ENCODE assay signal across 29 mouse cellular contexts in the genomic region with DNA sequence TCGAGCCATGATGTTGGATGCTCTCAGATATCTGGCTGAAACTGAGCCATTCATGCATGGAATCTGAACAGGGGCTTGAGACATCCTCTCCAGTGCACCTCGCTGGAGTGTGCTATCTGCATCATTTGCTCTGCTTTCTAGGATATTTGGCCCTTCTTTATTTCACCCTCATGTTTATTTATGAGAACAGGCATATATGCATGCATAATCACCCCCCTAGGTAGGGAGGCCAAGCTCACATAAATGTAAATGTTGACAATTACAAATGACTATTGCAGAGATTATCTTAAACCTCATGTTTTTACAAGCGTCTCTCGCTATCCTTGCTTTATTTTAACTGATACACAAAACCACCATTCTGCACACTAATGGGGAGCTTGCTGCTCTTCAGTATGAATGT. TPM values are rescaled to one million over a fixed set of nuclear protein-coding genes. Genes with fewer than 3 reads are reported as not detected.
A peak's percentile ranks its signal among the peaks of the same experiment; 100 is the strongest.
DNase-seq lines count a peak whose midpoint lies in the region; ATAC-seq and TF ChIP-seq lines count a peak whose summit lies in the region.
"Had no signal": no experiment of that assay in that cellular context is flagged by ENCODE, and none has a peak within 500 bp of the region (broad histone marks: within the 10 kb centered on the region; RNA-seq: fewer than 3 reads in every experiment).

No protein-coding gene starts in this region.

- ATAC-seq in hindbrain, embryonic 11.5 days (ENCODE audit: low FRiP score): peak; percentile 70
- no peak for ATAC-seq in midbrain, embryonic 11.5 days (ENCODE audit: low FRiP score)
- no peak for ATAC-seq in midbrain, embryonic 13.5 days
- no peak for ATAC-seq in activated CD4-positive, CD25-positive, alpha-beta regulatory T cell, adult 4 months
- ATAC-seq: forebrain, embryonic 15.5 days; intestine, embryonic 15.5 days; Patski had no signal

- no peak for TF ChIP-seq CTCF in brain, embryonic 14.5 days (IDR thresholded peaks at IDR 0.05; ENCODE audit: borderline replicate concordance, extremely low read depth, insufficient read depth, insufficient read length)

- H3K9me3 ChIP-seq in hindbrain, embryonic 11.5 days (ENCODE audit: control insufficient read depth, low read length): no peaks in the 10 kb centered on the region
- no peaks in the 10 kb centered on the region for H3K9me3 ChIP-seq in hindbrain, embryonic 10.5 days
- H3K9me3 ChIP-seq in midbrain, embryonic 11.5 days (ENCODE audit: control insufficient read depth, low read length): no peaks in the 10 kb centered on the region
- no peaks in the 10 kb centered on the region for H3K9me3 ChIP-seq in midbrain, embryonic 13.5 days
- H3K9me3 ChIP-seq: embryonic facial prominence, embryonic 10.5 days; embryonic facial prominence, embryonic 13.5 days; forebrain, embryonic 12.5 days; forebrain, embryonic 15.5 days; G1E; intestine, embryonic 15.5 days had no signal

- no peak overlapping the region for H3K4me3 ChIP-seq in hindbrain, embryonic 11.5 days (ENCODE audit: low read depth, low read length)
- H3K4me3 ChIP-seq in hindbrain, embryonic 10.5 days: no peak overlapping the region
- H3K4me3 ChIP-seq in midbrain, embryonic 11.5 days (ENCODE audit: low read depth, low read length): no peak overlapping the region
- H3K4me3 ChIP-seq in midbrain, embryonic 13.5 days (replicated peaks): no peak overlapping the region
- H3K4me3 ChIP-seq: embryonic facial prominence, embryonic 10.5 days; embryonic facial prominence, embryonic 13.5 days; erythroblast, embryonic 14.5 days; forebrain, embryonic 12.5 days; forebrain, embryonic 15.5 days; intestine, embryonic 15.5 days had no signal

- no peaks in the 10 kb centered on the region for H3K27me3 ChIP-seq in hindbrain, embryonic 11.5 days (ENCODE audit: control insufficient read depth, insufficient read depth, low read length)
- H3K27me3 ChIP-seq in hindbrain, embryonic 10.5 days (ENCODE audit: insufficient read depth, poor library complexity, severe bottlenecking): no peaks in the 10 kb centered on the region
- no peaks in the 10 kb centered on the region for H3K27me3 ChIP-seq in midbrain, embryonic 11.5 days (ENCODE audit: control insufficient read depth, insufficient read depth, low read length)
- no peaks in the 10 kb centered on the region for H3K27me3 ChIP-seq in midbrain, embryonic 13.5 days
- H3K27me3 ChIP-seq: CH12.LX; embryonic facial prominence, embryonic 13.5 days; forebrain, embryonic 12.5 days; forebrain, embryonic 15.5 days; intestine, embryonic 15.5 days had no signal

- H3K36me3 ChIP-seq in hindbrain, embryonic 11.5 days (ENCODE audit: control insufficient read depth, insufficient read depth, low read length): no peaks in the 10 kb centered on the region
- no peaks in the 10 kb centered on the region for H3K36me3 ChIP-seq in hindbrain, embryonic 10.5 days
- no peaks in the 10 kb centered on the region for H3K36me3 ChIP-seq in midbrain, embryonic 11.5 days (ENCODE audit: control insufficient read depth, insufficient read depth, low read length)
- H3K36me3 ChIP-seq in midbrain, embryonic 13.5 days: no peaks in the 10 kb centered on the region
- H3K36me3 ChIP-seq: embryonic facial prominence, embryonic 10.5 days; embryonic facial prominence, embryonic 13.5 days; forebrain, embryonic 12.5 days; forebrain, embryonic 15.5 days; G1E; intestine, embryonic 15.5 days had no signal

- TF ChIP-seq POLR2A in brain, embryonic 14.5 days (IDR thresholded peaks at IDR 0.05; ENCODE audit: borderline replicate concordance, extremely low read depth, insufficient read depth, insufficient read length, poor library complexity, severe bottlenecking): no peak

- DNase-seq in hindbrain, embryonic 11.5 days (ENCODE audit: low spot score): peak; percentile 8
- DNase-seq in hindbrain, embryonic 10.5 days (ENCODE audit: low spot score): no peak
- DNase-seq in midbrain, embryonic 11.5 days (ENCODE audit: low spot score, missing footprints): peak; percentile 85
- DNase-seq in brain, embryonic 14.5 days (ENCODE audit: low read depth): peak; percentile 40
- DNase-seq: adrenal gland, adult 2 months; adrenal gland, postnatal 14 days; B cell, adult 2 months; cerebellum, adult 11-12 months; cerebellum, adult 8-10 months; cerebellum, postnatal 10 days; cerebellum, postnatal 36 days; embryo, embryonic 11 days; gastrocnemius, postnatal 25 days; kidney, adult 11 months had no signal

- H3K27ac ChIP-seq in hindbrain, embryonic 11.5 days (ENCODE audit: low read depth, low read length): no peak overlapping the region
- no peak overlapping the region for H3K27ac ChIP-seq in hindbrain, embryonic 10.5 days
- H3K27ac ChIP-seq in midbrain, embryonic 11.5 days (ENCODE audit: low read depth, low read length): no peak overlapping the region
- H3K27ac ChIP-seq in midbrain, embryonic 13.5 days: no peak overlapping the region
- H3K27ac ChIP-seq: embryonic facial prominence, embryonic 10.5 days; embryonic facial prominence, embryonic 13.5 days; forebrain, embryonic 12.5 days; forebrain, embryonic 15.5 days; intestine, embryonic 15.5 days had no signal

- WGBS in hindbrain, embryonic 11.5 days: 52% methylated on average over 4 of the region's 4 CpGs
- WGBS in hindbrain, embryonic 10.5 days: 75% methylated on average over 4 of the region's 4 CpGs
- WGBS in midbrain, embryonic 11.5 days: 68% methylated on average over 4 of the region's 4 CpGs
- 40% methylated on average over 4 of the region's 4 CpGs for WGBS in midbrain, embryonic 13.5 days

- no peak overlapping the region for H3K9ac ChIP-seq in hindbrain, embryonic 11.5 days (ENCODE audit: low read depth, low read length)
- H3K9ac ChIP-seq in midbrain, embryonic 11.5 days (ENCODE audit: low read length): no peak overlapping the region
- H3K9ac ChIP-seq in midbrain, embryonic 13.5 days (replicated peaks): no peak overlapping the region
- H3K9ac ChIP-seq: embryonic facial prominence, embryonic 13.5 days; forebrain, embryonic 12.5 days; forebrain, embryonic 15.5 days; intestine, embryonic 15.5 days had no signal

- no peak overlapping the region for H3K4me2 ChIP-seq in hindbrain, embryonic 11.5 days (replicated peaks; ENCODE audit: low read depth, low read length)
- no peak overlapping the region for H3K4me2 ChIP-seq in midbrain, embryonic 11.5 days
- no peak overlapping the region for H3K4me2 ChIP-seq in midbrain, embryonic 13.5 days (replicated peaks)
- H3K4me2 ChIP-seq: embryonic facial prominence, embryonic 13.5 days; forebrain, embryonic 12.5 days; forebrain, embryonic 15.5 days; heart, embryonic 11.5 days; intestine, embryonic 15.5 days had no signal

- H3K4me1 ChIP-seq in hindbrain, embryonic 11.5 days (replicated peaks; ENCODE audit: control insufficient read depth, insufficient read depth, low read length): no peaks in the 10 kb centered on the region
- peaks cover 16% of the 10 kb centered on the region for H3K4me1 ChIP-seq in hindbrain, embryonic 10.5 days (replicated peaks)
- H3K4me1 ChIP-seq in midbrain, embryonic 11.5 days (ENCODE audit: control insufficient read depth, insufficient read depth, low read length): peaks cover 3% of the 10 kb centered on the region
- H3K4me1 ChIP-seq in midbrain, embryonic 13.5 days (replicated peaks): peaks cover 9% of the 10 kb centered on the region
- H3K4me1 ChIP-seq: embryonic facial prominence, embryonic 10.5 days; embryonic facial prominence, embryonic 13.5 days; intestine, embryonic 15.5 days had no signal

RNA-seq across cellular contexts. Expression of gene Pabpc6, which starts 21.9 kb away (rescaled TPM):
- polyA plus RNA-seq in hindbrain, embryonic 11.5 days (2014; fragmentation: Nextera tagmentation; extraction: Ambion mirVana): not detected in 2 replicates
- polyA plus RNA-seq in hindbrain, embryonic 10.5 days (2016; fragmentation: Nextera tagmentation; extraction: Ambion mirVana): 0.06 TPM in 1 of 2 replicates, not detected in the other
- polyA plus RNA-seq in midbrain, embryonic 11.5 days (2014; fragmentation: Nextera tagmentation; extraction: Ambion mirVana): not detected in 2 replicates
- not detected in 2 replicates for polyA plus RNA-seq in midbrain, embryonic 13.5 days (2015; fragmentation: Nextera tagmentation; extraction: Ambion mirVana)
- polyA plus RNA-seq in brain, embryonic 14.5 days (2012; rRNA removed): not detected in 2 replicates
- polyA plus RNA-seq in activated CD4-positive, CD25-positive, alpha-beta regulatory T cell, adult 4 months (2017; shearing (Covaris generic)): not detected
- polyA plus RNA-seq: adrenal gland, adult 2 months; cortical plate, adult 2 months; embryonic facial prominence, embryonic 10.5 days; embryonic facial prominence, embryonic 13.5 days; erythroblast, embryonic 14.5 days; forebrain, embryonic 12.5 days; forebrain, embryonic 15.5 days; G1E; heart, embryonic 11.5 days; heart, embryonic 14.5 days; heart, postnatal 0 days; intestine, embryonic 15.5 days; Patski had no signal
